Mouse (Mus musculus): ENCODE results near the gene Acsm1. TPM values are rescaled to one million over a fixed set of nuclear protein-coding genes. Genes with fewer than 3 reads are reported as not detected.
"Not testable (repeated sequence)": the region's sequence is repeated elsewhere in the genome, so short reads cannot be mapped to it uniquely, and the experiment has no call there.

Gene Acsm1
- polyA plus RNA-seq (2015; fragmentation: Nextera tagmentation; extraction: Ambion mirVana) = 0.09 and 0.17 TPM in 2 replicates

- Histone ChIP-seq H3K4me2 (no peak within 1 kb of the TSS), H3K27me3 (replicated peaks) (no peaks in the 10 kb centered on the region), H3K9ac (no peak within 1 kb of the TSS), H3K27ac (replicated peaks) (no peak within 1 kb of the TSS), H3K4me1 (no peaks in the 10 kb centered on the region), H3K36me3 (no peaks in the 10 kb centered on the region), H3K9me3 (no peaks in the 10 kb centered on the region), H3K4me3 (no peak within 1 kb of the TSS)
- WGBS = 76% methylated on average over 5 of the region's 5 CpGs
- no peak for ATAC-seq (ENCODE audit: extremely low read depth, insufficient number of reproducible peaks, low FRiP score, low TSS enrichment)
Observed at GRCm38 (mm10) chr7:119606664-119607076, at the start of gene Acsm1. TSS of gene Acsm1 (plus strand) at chr7:119607026.

GRCm38 (mm10) chr7:119559789-119560451 is 46.9 kb upstream of the Acsm1 start:
- Histone ChIP-seq H3K4me3 (no peak overlapping the region), H3K4me2 (no peak overlapping the region), H3K9ac (no peak overlapping the region), H3K9me3 (no peaks in the 10 kb centered on the region), H3K36me3 (no peaks in the 10 kb centered on the region), H3K27ac (replicated peaks) (no peak overlapping the region), H3K4me1 (no peaks in the 10 kb centered on the region), H3K27me3 (replicated peaks) (no peaks in the 10 kb centered on the region)
- WGBS = 67% methylated on average over 3 of the region's 3 CpGs
- ATAC-seq (ENCODE audit: extremely low read depth, insufficient number of reproducible peaks, low FRiP score, low TSS enrichment) = no peak

GRCm38 (mm10) chr7:119560452-119560835 is 46.4 kb upstream of the Acsm1 start:
- Histone ChIP-seq H3K27me3 (replicated peaks) (no peaks in the 10 kb centered on the region), H3K4me1 (no peaks in the 10 kb centered on the region), H3K27ac (replicated peaks) (no peak overlapping the region), H3K4me2 (no peak overlapping the region), H3K9me3 (no peaks in the 10 kb centered on the region), H3K9ac (no peak overlapping the region), H3K4me3 (no peak overlapping the region), H3K36me3 (no peaks in the 10 kb centered on the region)
- no peak for ATAC-seq (ENCODE audit: extremely low read depth, insufficient number of reproducible peaks, low FRiP score, low TSS enrichment)
- 70% methylated on average over 3 of the region's 3 CpGs for WGBS

- H3K9ac ChIP-seq = no peak overlapping the region
- 41% methylated on average over 4 of the region's 4 CpGs for WGBS
- ATAC-seq (ENCODE audit: extremely low read depth, insufficient number of reproducible peaks, low FRiP score, low TSS enrichment) = no peak
- H3K36me3 ChIP-seq = no peaks in the 10 kb centered on the region
- H3K4me1 ChIP-seq = no peaks in the 10 kb centered on the region
- H3K4me2 ChIP-seq = no peak overlapping the region
- no peaks in the 10 kb centered on the region for H3K9me3 ChIP-seq
- H3K27ac ChIP-seq (replicated peaks) = no peak overlapping the region
- no peak overlapping the region for H3K4me3 ChIP-seq
- H3K27me3 ChIP-seq (replicated peaks) = no peaks in the 10 kb centered on the region
Observed at GRCm38 (mm10) chr7:119561441-119561840, 45.4 kb upstream of the Acsm1 start.

DNA sequence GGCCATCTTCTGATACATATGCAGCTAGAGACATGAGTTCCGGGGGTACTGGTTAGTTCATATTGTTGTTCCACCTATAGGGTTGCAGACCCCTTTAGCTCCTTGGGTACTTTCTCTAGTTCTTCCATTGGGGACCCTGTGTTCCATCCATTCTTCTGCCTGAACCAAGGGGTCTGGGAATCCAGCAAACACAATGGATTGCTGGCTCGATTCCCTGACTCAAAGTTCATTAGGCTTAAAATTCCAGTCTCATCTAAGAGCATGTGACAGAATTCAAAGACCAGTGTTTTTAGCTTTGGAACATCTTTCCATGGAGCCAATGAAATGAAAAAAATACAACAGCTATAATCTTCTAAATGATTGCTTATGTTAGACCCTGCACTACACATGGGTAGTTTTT is 44.4 kb upstream of the Acsm1 start:
- H3K4me1 ChIP-seq; H3K9ac ChIP-seq; H3K27me3 ChIP-seq (replicated peaks); H3K36me3 ChIP-seq; H3K4me3 ChIP-seq; H3K27ac ChIP-seq (replicated peaks); H3K4me2 ChIP-seq; ATAC-seq (ENCODE audit: extremely low read depth, insufficient number of reproducible peaks, low FRiP score, low TSS enrichment); H3K9me3 ChIP-seq: not testable (repeated sequence)
- WGBS = 72% methylated on average over 2 of the region's 2 CpGs

- Histone ChIP-seq H3K4me1 (no peaks in the 10 kb centered on the region), H3K27ac (replicated peaks) (no peak overlapping the region), H3K4me3 (no peak overlapping the region), H3K9ac (no peak overlapping the region), H3K9me3 (no peaks in the 10 kb centered on the region), H3K27me3 (replicated peaks) (no peaks in the 10 kb centered on the region), H3K4me2 (no peak overlapping the region), H3K36me3 (no peaks in the 10 kb centered on the region)
- no peak for ATAC-seq (ENCODE audit: extremely low read depth, insufficient number of reproducible peaks, low FRiP score, low TSS enrichment)
- 67% methylated on average over 3 of the region's 3 CpGs for WGBS
Observed at GRCm38 (mm10) chr7:119594530-119595107, 12.2 kb upstream of the Acsm1 start.

DNA sequence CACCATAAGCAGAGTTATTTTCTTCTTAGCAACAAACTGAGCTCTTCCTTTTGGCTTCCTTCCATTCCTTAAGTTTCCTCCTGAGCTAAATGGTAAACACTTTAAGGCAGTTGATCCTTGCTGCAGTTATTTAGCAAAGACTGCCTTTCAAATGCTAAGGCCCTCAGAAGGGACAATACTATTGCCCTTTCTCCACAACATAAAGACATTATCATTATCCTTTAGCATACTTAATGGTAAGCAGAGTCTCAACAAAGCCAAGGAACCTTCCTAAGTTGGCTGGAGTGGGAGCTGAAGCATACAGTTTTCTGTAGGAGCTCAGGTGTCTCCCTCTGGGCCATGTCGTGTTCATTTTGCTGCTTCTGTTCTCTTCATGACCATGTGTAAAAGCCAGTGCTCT is 11.5 kb upstream of the Acsm1 start:
- Histone ChIP-seq H3K36me3 (no peaks in the 10 kb centered on the region), H3K9me3 (no peaks in the 10 kb centered on the region), H3K27me3 (replicated peaks) (no peaks in the 10 kb centered on the region), H3K27ac (replicated peaks) (no peak overlapping the region), H3K4me1 (no peaks in the 10 kb centered on the region), H3K4me3 (no peak overlapping the region), H3K9ac (no peak overlapping the region), H3K4me2 (no peak overlapping the region)
- 48% methylated on average over 1 of the region's 1 CpGs for WGBS
- no peak for ATAC-seq (ENCODE audit: extremely low read depth, insufficient number of reproducible peaks, low FRiP score, low TSS enrichment)

DNA sequence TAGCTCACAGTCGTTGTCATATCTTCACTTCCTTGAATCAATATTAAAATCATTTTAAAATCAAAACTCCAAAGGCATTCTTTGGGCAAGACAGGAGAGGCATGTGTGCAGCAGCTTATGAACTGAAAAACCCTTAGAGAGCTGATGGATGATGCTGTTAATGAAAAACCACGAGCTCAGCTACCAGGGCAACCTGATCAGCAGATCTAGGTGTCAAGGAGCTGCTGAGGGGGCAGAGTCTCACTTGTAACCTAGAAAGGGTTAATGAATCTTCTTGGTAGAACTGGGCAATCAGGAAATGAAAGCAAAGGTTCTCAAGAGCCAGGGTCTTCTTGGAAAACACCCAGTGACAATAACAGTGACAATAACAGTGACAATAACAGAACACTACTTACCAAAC is 10.3 kb upstream of the Acsm1 start:
- Histone ChIP-seq H3K27me3 (replicated peaks) (no peaks in the 10 kb centered on the region), H3K4me3 (no peak overlapping the region), H3K9me3 (no peaks in the 10 kb centered on the region), H3K9ac (no peak overlapping the region), H3K36me3 (no peaks in the 10 kb centered on the region), H3K27ac (replicated peaks) (no peak overlapping the region), H3K4me2 (no peak overlapping the region), H3K4me1 (no peaks in the 10 kb centered on the region)
- 39% methylated on average over 2 of the region's 2 CpGs for WGBS
- ATAC-seq (ENCODE audit: extremely low read depth, insufficient number of reproducible peaks, low FRiP score, low TSS enrichment) = no peak

DNA sequence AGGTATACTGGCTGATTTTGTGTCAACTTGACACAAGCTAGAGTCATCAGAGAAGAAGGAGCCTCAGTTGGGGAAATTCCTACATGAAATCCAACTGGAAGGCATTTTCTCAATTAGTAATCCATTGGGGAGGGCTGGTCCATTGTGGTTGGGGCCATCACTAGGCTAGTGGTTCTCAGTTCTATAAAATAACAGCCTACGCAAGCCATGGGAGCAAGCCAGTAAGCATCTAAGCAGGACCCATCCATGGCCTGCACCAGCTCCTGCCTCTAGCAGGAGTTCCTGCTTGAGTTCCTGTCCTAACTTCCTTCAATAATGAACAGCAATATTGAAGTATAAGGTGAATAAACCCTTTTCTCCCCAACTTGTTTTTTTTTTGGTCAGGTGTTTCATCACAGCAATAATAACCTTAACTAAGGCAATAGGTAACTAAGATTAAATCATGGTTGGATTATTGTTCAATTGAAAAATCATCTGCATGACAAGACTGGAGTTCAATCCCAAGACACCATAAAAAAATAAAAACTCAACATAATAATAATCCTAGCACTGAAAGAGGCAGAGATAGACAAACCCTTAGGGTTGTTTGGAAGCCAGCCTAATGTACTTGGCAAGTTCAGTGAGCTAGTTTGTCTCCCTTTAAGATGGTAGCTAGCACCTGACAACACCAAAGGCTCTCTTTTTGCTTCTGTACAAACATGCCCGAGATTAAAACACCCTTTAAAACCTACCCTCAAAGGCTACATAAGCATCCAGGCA is 5.5 kb upstream of the Acsm1 start:
- no peak for ATAC-seq (ENCODE audit: extremely low read depth, insufficient number of reproducible peaks, low FRiP score, low TSS enrichment)
- H3K27ac ChIP-seq (replicated peaks) = no peak overlapping the region
- no peak overlapping the region for H3K4me2 ChIP-seq
- 76% methylated on average over 2 of the region's 2 CpGs for WGBS
- H3K9ac ChIP-seq = no peak overlapping the region
- no peaks in the 10 kb centered on the region for H3K27me3 ChIP-seq (replicated peaks)
- no peaks in the 10 kb centered on the region for H3K9me3 ChIP-seq
- H3K36me3 ChIP-seq = no peaks in the 10 kb centered on the region
- no peaks in the 10 kb centered on the region for H3K4me1 ChIP-seq
- H3K4me3 ChIP-seq = no peak overlapping the region

- Histone ChIP-seq H3K9me3 (no peaks in the 10 kb centered on the region), H3K9ac (no peak overlapping the region), H3K27me3 (replicated peaks) (no peaks in the 10 kb centered on the region), H3K4me1 (no peaks in the 10 kb centered on the region), H3K4me3 (no peak overlapping the region), H3K4me2 (no peak overlapping the region), H3K27ac (replicated peaks) (no peak overlapping the region), H3K36me3 (no peaks in the 10 kb centered on the region)
- 67% methylated on average over 1 of the region's 1 CpGs for WGBS
- ATAC-seq (ENCODE audit: extremely low read depth, insufficient number of reproducible peaks, low FRiP score, low TSS enrichment) = no peak
Observed at GRCm38 (mm10) chr7:119601954-119602317, 4.9 kb upstream of the Acsm1 start.

DNA sequence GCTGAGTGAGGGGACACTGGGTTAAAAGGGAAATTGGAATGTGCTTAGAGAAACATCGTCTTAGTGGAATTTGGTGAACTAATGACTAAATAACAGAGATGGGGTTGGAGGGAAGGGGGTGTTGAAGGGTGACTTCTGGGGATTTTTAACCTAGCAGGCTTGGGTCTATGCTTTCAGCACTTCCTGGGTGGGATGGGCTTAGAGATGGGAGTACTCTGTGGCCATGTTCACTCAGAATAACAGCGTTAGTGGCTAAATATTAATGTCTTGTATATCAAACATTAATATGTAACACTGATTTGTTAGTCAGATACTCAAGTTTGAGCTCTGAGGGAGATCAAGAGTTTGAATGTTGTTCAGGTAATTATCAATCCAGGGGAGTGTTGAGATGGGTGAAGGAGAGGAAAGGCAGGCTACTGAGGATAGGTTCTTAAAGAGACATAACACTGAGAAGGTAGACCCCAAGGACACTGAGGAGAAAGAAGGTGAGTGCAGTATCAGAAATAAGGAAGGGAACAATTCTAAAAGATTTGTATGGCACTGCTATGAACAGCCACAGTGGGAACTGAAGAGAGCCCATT is 1.8 kb upstream of the Acsm1 start:
- no peaks in the 10 kb centered on the region for H3K4me1 ChIP-seq
- 60% methylated on average over 2 of the region's 2 CpGs for WGBS
- no peak overlapping the region for H3K4me3 ChIP-seq
- no peaks in the 10 kb centered on the region for H3K9me3 ChIP-seq
- no peak overlapping the region for H3K4me2 ChIP-seq
- no peaks in the 10 kb centered on the region for H3K36me3 ChIP-seq
- H3K27me3 ChIP-seq (replicated peaks) = no peaks in the 10 kb centered on the region
- no peak for ATAC-seq (ENCODE audit: extremely low read depth, insufficient number of reproducible peaks, low FRiP score, low TSS enrichment)
- H3K9ac ChIP-seq = no peak overlapping the region
- no peak overlapping the region for H3K27ac ChIP-seq (replicated peaks)
